Mouse (Mus musculus) liver, embryonic 15.5 days (tissue): Measurements from ENCODE around the gene Mars2. TPM values are rescaled to one million over a fixed set of nuclear protein-coding genes. Genes with fewer than 3 reads are reported as not detected.

Experiments used
- ATAC-seq: fragments of 200-750 bp; cut with Nextera tagmentation; 2 replicates; pipeline ENCODE4 v1.8.0; 2017; ENCODE audit warnings: moderate number of reproducible peaks, mild to moderate bottlenecking, moderate library complexity; ENCODE audit not compliant: insufficient read depth
- H3K27ac ChIP-seq: fragments of 300-500 bp; sonication (generic); replicated peaks from 2 replicates; pipeline ENCODE4 v1.5.1; 2015; ENCODE audit warnings: mild to moderate bottlenecking, inconsistent platforms
- H3K27me3 ChIP-seq: fragments of 300-500 bp; sonication (generic); 2 replicates; pipeline ENCODE4 v1.6.1; 2015; ENCODE audit warnings: mild to moderate bottlenecking, inconsistent platforms
- H3K36me3 ChIP-seq: fragments of 300-500 bp; sonication (generic); replicated peaks from 2 replicates; pipeline ENCODE4 v1.6.1; 2015; ENCODE audit warnings: moderate library complexity, mild to moderate bottlenecking, inconsistent platforms
- H3K4me1 ChIP-seq: fragments of 300-500 bp; sonication (generic); replicated peaks from 2 replicates; pipeline ENCODE4 v1.6.1; 2015; ENCODE audit warnings: inconsistent platforms
- H3K4me2 ChIP-seq: fragments of 300-500 bp; sonication (generic); 2 replicates; pipeline ENCODE4 v1.6.1; 2015; ENCODE audit warnings: moderate library complexity, mild to moderate bottlenecking, inconsistent platforms
- H3K4me3 ChIP-seq: fragments of 300-500 bp; sonication (generic); replicated peaks from 2 replicates; pipeline ENCODE4 v1.5.1; 2015; ENCODE audit warnings: mild to moderate bottlenecking, inconsistent platforms
- H3K9ac ChIP-seq: fragments of 300-500 bp; sonication (generic); 2 replicates; pipeline ENCODE4 v1.6.1; 2015; ENCODE audit warnings: moderate library complexity, mild to moderate bottlenecking, inconsistent platforms
- H3K9me3 ChIP-seq: fragments of 300-500 bp; sonication (generic); replicated peaks from 2 replicates; pipeline ENCODE4 v1.6.1; 2016; ENCODE audit warnings: inconsistent platforms
- WGBS: fragments of 180-500 bp; shearing (Covaris S2); methylation state at CpG from one replicate; pipeline ENCODE4 v1.1.7; 2015; ENCODE audit warnings: mixed read lengths; ENCODE audit not compliant: insufficient replicate concordance; 5-methylcytosine and 5-hydroxymethylcytosine counted together
- polyA plus RNA-seq: library from polyadenylated mRNA; unstranded; fragments of >200 nt; fragmentation: Nextera tagmentation; extraction: Ambion mirVana; gene quantifications from 2 replicates; pipeline ENCODE4 v1.2.1, GENCODE M21; 2015

Mars2 gene
- polyA plus RNA-seq, 1 experiment from 2014 or later = 1.8 TPM

DNA sequence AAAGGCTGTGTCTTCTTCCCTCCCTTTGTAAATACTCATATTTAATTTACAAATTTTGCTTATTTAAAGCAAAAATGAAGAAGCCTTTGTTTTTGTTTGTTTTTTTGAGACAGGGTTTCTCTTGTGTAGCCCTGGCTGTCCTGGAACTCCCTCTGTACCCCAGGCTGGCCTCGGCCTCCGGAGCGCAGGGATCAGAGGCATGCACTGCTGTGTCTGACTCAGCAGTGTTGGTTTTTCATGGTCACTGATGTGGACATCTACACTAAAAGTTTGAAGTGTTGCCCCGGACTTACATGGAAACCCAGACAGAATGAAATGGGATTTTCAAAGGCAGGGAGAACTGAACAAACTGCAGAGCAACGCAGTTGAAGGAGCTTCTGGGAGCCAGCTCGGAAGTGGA lies 29.4 kb upstream of the Mars2 start:
- Histone ChIP-seq H3K27me3 (no peaks in the 10 kb centered on the region), H3K9ac (no peak overlapping the region), H3K36me3 (no peaks in the 10 kb centered on the region), H3K9me3 (no peaks in the 10 kb centered on the region), H3K27ac (no peak overlapping the region), H3K4me2 (no peak overlapping the region), H3K4me1 (peaks cover 7% of the 10 kb centered on the region), H3K4me3 (no peak overlapping the region)
- no peak for ATAC-seq
- WGBS = 67% methylated on average over 6 of the region's 6 CpGs

DNA sequence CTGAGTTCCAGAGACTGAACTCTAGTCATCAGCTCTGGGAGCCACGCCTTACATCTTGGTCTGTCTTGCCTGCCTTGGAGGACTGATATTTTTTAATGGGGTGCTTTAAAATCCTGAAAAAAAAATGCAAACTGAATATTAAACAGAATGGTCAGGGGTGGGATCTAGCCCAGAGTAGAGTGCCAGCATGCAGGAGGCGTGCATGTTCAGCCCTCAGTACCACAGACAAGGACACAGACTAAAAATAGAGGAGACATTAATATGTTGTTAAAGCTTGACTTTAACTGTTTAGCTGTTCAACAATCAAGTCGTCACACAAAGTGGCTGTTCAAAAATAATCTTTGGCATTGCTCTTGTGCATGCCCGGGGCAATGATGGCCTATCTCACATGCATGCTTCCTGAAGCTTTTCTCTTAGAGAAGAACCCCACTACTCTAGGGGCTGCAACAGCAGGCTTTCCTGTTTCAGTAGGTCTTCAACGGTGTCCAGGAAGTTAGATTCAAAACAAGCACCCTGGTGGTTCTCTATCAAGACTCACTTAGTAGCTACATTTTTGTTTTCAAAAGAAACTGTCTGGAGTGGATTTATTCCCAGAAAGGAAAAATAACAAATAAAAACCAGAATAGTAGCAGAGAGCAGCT lies 28.4 kb upstream of the Mars2 start:
- H3K9ac ChIP-seq = no peak overlapping the region
- WGBS = 30% methylated on average over 5 of the region's 5 CpGs

DNA sequence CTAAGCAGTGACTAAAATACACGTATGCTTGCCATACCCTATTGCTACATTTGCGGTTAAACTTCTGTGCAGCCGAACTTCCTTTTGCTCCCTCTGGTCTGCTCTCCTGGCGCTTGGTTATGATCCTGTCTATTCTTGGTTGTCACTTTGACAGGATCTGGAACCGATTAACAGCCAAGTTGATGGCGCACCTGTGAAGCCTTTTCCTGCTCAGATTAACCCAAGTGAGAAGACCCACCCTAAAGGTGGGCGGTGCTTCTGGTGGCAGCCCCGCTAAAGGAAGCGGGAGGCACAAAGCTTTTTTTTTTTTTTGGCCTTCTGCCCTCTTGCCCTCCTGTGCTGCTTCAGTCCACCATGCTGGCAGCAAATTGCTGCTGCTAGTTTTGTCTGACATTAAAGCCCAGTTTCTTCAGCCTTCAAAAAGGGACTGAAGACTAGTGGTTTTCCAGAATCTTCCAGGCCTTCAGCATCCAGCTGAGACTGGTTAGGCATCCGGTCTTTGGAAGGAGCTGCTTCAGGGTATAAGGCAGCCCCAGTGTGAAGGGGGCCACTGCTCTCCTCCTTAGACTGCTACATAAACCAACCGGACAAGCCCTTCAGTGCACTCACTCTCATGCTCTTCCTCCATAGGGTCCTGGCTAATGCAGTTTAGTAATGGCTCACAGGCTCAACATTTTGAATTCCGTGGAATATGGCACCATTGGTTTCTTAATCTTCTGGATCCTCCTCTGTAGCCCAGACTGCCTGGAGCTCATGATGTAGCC lies 26.6 kb upstream of the Mars2 start:
- Histone ChIP-seq H3K9me3 (no peaks in the 10 kb centered on the region), H3K27me3 (no peaks in the 10 kb centered on the region), H3K4me1 (peaks cover 7% of the 10 kb centered on the region), H3K4me2 (peak overlapping the region; percentile 35), H3K4me3 (no peak overlapping the region), H3K9ac (no peak overlapping the region), H3K36me3 (no peaks in the 10 kb centered on the region), H3K27ac (peak overlapping the region; percentile 6; the same call in 1 of the 2 replicates)
- no peak for ATAC-seq
- 19% methylated on average over 12 of the region's 12 CpGs for WGBS

More for the DNA sequence above, 28.4 kb upstream of the Mars2 start:
- Histone ChIP-seq H3K36me3 (no peaks in the 10 kb centered on the region), H3K4me1 (peaks cover 7% of the 10 kb centered on the region), H3K27me3 (no peaks in the 10 kb centered on the region), H3K9me3 (no peaks in the 10 kb centered on the region), H3K4me2 (no peak overlapping the region), H3K4me3 (no peak overlapping the region), H3K27ac (no peak overlapping the region)
- ATAC-seq = no peak

DNA sequence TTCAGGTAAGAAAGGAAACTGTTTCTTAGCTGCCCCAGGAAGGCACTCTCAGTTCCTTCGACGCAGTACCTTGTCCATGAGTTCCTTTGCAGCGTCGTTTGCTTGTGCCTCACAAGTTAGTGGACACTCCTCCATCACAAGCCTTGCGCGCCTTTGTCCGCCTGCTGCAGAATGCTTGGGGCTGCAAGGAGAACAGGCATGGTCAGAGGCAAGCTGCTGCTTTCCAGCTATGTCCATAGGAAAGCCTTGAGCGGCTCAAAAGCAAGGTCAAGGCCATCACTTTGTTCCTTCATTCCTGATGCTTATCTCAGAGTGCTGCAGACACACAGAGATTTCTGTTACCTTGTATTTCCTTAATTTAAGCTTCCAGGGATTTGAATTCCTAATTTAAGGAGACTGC lies 25.9 kb upstream of the Mars2 start:
- no peak for ATAC-seq
- H3K36me3 ChIP-seq = no peaks in the 10 kb centered on the region
- no peaks in the 10 kb centered on the region for H3K27me3 ChIP-seq
- peaks cover 7% of the 10 kb centered on the region for H3K4me1 ChIP-seq
- no peak overlapping the region for H3K27ac ChIP-seq
- 81% methylated on average over 8 of the region's 8 CpGs for WGBS
- H3K4me3 ChIP-seq = no peak overlapping the region
- H3K9ac ChIP-seq = no peak overlapping the region
- H3K4me2 ChIP-seq = no peak overlapping the region
- no peaks in the 10 kb centered on the region for H3K9me3 ChIP-seq

DNA sequence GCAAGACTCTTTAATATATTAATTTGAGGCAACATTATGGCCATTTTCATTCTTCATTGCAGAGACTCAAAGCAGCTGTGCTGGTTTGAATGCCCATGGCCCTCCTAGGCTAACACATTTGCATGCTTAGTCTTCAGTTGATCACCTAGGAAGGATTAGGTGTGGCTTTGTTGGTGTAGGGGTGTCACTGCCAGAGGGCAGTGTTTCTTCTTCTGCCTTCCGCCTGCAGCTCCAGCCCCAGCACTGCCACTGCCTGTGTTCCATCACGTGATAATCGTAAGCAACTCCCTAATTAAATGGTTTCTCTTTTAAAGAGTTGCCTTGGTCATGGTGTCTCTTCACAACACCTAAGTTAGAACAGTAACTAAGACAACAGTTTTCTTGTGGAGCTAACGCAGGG lies 24.2 kb upstream of the Mars2 start:
- 69% methylated on average over 4 of the region's 4 CpGs for whole genome bisulfite sequencing

DNA sequence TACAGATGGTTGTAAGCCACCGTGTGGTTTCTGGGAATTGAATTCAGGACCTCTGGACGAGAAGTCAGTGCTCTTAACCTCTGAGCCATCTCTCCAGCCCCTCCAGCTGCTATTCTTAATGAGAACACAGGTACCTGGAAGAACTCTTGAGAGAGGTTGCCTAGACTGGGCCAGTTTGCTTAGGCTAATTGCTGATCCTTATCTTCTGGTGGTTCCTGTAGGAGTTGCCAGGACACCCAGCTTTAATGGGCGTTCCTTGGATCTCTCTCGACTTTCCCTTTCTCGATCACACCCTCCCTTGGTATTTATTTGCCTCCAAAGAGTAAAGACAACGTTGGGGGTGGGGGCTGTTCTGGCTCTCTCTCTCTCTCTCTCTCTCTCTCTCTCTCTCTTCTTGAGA lies 23.5 kb upstream of the Mars2 start:
- no peak for ATAC-seq
- Histone ChIP-seq H3K4me3 (no peak overlapping the region), H3K27me3 (no peaks in the 10 kb centered on the region), H3K9me3 (no peaks in the 10 kb centered on the region), H3K4me2 (no peak overlapping the region), H3K9ac (no peak overlapping the region), H3K27ac (no peak overlapping the region), H3K36me3 (no peaks in the 10 kb centered on the region), H3K4me1 (peaks cover 7% of the 10 kb centered on the region)
- 47% methylated on average over 6 of the region's 6 CpGs for WGBS

More for the DNA sequence above, 24.2 kb upstream of the Mars2 start:
- H3K9ac ChIP-seq = no peak overlapping the region
- no peaks in the 10 kb centered on the region for H3K36me3 ChIP-seq
- H3K27ac ChIP-seq = no peak overlapping the region
- no peaks in the 10 kb centered on the region for H3K27me3 ChIP-seq
- H3K4me1 ChIP-seq = peaks cover 7% of the 10 kb centered on the region
- H3K4me2 ChIP-seq = no peak overlapping the region
- no peak overlapping the region for H3K4me3 ChIP-seq
- H3K9me3 ChIP-seq = no peaks in the 10 kb centered on the region
- no peak for ATAC-seq

DNA sequence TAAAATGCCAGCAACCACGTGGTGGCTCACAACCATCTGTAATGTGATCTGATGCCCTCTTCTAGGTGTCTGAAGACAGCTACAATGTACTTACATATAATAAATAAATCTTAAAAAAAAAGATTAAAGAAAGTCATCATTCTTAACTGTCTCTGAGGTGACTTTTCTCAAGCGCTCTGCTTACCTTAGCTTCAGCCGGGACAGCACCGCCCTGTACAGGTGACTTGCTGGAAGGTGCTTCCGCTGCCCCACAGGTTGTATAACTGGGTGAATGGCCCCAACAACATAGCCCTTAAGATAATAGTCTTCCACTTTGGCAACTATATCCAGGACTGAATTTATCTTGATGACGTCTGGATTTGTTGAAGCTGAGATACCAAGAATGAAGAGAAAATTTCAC lies 23.0 kb upstream of the Mars2 start:
- Histone ChIP-seq H3K27me3 (no peaks in the 10 kb centered on the region), H3K4me2 (no peak overlapping the region), H3K27ac (no peak overlapping the region), H3K36me3 (no peaks in the 10 kb centered on the region), H3K4me1 (peaks cover 7% of the 10 kb centered on the region), H3K4me3 (no peak overlapping the region), H3K9ac (no peak overlapping the region), H3K9me3 (no peaks in the 10 kb centered on the region)
- WGBS = 71% methylated on average over 6 of the region's 6 CpGs
- no peak for ATAC-seq

DNA sequence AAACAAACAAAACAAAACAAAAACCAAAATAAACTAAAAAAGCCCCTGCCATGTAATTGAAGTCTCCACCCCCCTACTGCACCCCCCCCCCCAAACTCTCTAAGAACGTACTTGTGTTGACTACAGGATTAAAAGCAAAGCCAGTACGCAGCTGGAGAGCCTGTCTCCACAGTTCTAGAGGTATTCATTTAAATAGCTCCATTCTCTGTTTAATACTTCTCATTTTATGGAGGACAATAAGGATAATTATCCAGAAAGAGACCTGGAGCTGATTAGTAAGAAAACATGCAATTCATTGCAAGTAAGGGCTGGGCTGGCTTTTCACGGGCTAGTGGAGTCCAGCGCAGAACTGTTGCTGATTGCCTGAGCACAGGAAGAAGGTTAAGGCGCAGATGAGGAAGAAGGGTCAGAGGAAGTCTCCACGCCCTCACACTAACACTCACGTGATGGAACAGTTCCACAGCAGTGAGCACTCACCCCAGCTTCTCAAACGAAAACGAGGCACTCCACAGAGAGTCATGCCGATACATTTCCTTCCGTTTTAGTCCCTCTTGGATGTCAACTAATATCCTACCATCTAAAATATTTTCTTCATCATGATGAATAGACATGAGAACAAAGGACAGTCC lies 21.7 kb upstream of the Mars2 start:
- H3K27ac ChIP-seq = no peak overlapping the region
- H3K36me3 ChIP-seq = no peaks in the 10 kb centered on the region
- no peaks in the 10 kb centered on the region for H3K9me3 ChIP-seq
- H3K4me3 ChIP-seq = no peak overlapping the region
- ATAC-seq = no peak
- H3K9ac ChIP-seq = no peak overlapping the region
- no peaks in the 10 kb centered on the region for H3K27me3 ChIP-seq
- 37% methylated on average over 11 of the region's 11 CpGs for WGBS
- no peak overlapping the region for H3K4me2 ChIP-seq
- peaks cover 4% of the 10 kb centered on the region for H3K4me1 ChIP-seq

DNA sequence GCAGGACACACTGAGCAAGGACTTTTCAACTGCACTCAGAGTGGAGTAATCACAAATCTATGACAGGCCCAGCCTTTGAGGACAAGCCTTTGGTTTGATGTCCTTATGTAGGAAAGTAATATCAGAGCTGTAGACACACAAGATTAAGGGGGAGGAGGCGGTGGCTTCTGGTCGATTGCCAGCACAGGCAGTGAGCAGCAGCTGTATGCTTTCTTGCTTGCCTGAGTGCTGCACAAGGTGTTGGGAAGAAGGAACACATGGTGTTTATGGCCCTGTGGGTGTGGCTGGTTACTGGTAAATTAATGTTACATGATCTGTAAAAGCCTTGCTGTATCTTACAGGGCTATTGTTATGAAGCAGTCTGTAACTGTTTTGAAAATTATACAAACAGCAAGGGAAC lies 19.8 kb upstream of the Mars2 start:
- H3K9me3 ChIP-seq = no peaks in the 10 kb centered on the region
- 54% methylated on average over 2 of the region's 2 CpGs for WGBS
- no peak for ATAC-seq
- H3K4me3 ChIP-seq = no peak overlapping the region
- H3K4me1 ChIP-seq = no peaks in the 10 kb centered on the region
- H3K36me3 ChIP-seq = no peaks in the 10 kb centered on the region
- no peak overlapping the region for H3K27ac ChIP-seq
- no peak overlapping the region for H3K4me2 ChIP-seq
- no peaks in the 10 kb centered on the region for H3K27me3 ChIP-seq
- no peak overlapping the region for H3K9ac ChIP-seq

DNA sequence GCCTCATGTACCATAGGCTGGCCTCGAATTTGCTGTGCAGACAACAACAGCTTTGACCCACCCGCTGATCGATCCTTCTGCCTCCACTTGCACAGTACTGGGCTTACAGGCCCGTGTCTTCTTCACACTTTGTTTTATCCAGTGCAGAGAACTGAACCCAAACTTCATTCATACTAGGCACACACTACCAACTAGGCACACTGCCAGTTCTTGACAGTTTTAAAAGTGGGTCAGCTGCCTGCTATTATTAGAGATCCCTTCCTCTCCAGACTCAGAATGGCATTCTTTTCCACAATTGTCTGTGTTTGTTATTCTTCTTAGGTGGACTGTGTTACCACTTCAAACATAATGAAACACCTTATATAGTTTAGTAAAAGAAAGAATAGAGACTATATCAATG lies 15.6 kb upstream of the Mars2 start:
- Histone ChIP-seq H3K36me3 (no peaks in the 10 kb centered on the region), H3K4me2 (no peak overlapping the region), H3K4me1 (no peaks in the 10 kb centered on the region), H3K9ac (no peak overlapping the region), H3K27ac (no peak overlapping the region), H3K4me3 (no peak overlapping the region), H3K9me3 (no peaks in the 10 kb centered on the region), H3K27me3 (peaks cover 24% of the 10 kb centered on the region)
- 57% methylated on average over 4 of the region's 4 CpGs for WGBS
- ATAC-seq = no peak

DNA sequence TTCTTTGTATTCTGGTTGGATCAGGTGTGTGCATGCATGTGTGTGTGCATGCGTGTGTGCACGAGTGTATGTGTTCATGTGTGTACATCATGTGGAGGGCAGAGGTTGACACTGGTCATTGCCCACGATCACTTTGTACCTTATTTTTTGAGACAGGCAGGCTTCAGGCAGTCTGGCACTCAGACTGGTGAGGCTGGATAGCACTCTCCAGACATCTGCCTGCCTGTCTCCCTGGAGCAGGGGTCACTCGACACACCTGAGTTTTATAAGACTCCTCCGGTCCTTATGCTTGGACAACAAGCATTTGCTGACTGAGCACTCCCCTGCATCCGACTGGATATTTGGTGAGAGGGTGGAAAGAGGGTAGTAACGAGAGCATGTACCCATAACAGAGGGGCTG lies 14.0 kb upstream of the Mars2 start:
- H3K27me3 ChIP-seq = peaks cover 36% of the 10 kb centered on the region
- no peaks in the 10 kb centered on the region for H3K9me3 ChIP-seq
- H3K4me1 ChIP-seq = no peaks in the 10 kb centered on the region
- H3K4me2 ChIP-seq = no peak overlapping the region
- no peak overlapping the region for H3K27ac ChIP-seq
- H3K9ac ChIP-seq = no peak overlapping the region
- H3K4me3 ChIP-seq = no peak overlapping the region
- H3K36me3 ChIP-seq = no peaks in the 10 kb centered on the region
- WGBS = 64% methylated on average over 7 of the region's 7 CpGs
- no peak for ATAC-seq
